Mouse (Mus musculus) adrenal gland, postnatal 25 days (tissue): ENCODE measurements around the gene Paox. TPM values are rescaled to one million over a fixed set of nuclear protein-coding genes. Genes with fewer than 3 reads are reported as not detected.
"Not testable (repeated sequence)": the region's sequence is repeated elsewhere in the genome, so short reads cannot be mapped to it uniquely, and the experiment has no call there.

Experiments used
- DNase-seq: peaks from one replicate; pipeline ENCODE4 v3.0.0; 2021; ENCODE audit warnings: mixed read lengths
- total RNA-seq: library from RNA; stranded (reverse); gene quantifications from 2 replicates; pipeline ENCODE4 v1.2.3, GENCODE M21; 2021

The Paox gene
- total RNA-seq, 1 experiment from 2014 or later = 30.3 TPM

DNA sequence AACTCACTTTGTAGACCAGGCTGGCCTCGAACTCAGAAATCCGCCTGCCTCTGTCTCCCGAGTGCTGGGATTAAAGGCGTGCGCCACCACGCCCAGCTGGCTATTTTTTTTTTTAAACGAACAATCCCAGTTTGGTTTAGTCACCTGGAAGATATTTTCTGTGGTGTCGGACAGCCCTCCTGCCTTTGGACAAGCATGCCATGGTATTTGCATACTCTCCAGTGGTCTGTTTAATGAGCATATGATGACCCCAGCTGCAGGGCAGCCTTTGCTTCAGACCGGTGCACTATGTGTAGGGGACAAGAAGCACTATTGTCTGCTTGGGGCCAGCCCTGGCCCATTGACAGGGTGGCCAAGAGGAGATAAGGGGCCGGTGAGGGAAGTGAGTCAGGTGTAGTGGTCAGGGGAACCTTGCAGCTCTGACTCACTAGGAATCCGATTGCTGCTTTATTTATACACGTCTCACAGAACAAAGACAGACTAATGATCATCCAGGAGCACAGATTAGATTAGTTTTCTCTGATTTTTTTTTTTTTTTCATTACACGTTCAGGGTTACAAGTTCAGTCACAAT lies 5.8 kb downstream of the Paox start:
- DNase-seq = no peak

DNA sequence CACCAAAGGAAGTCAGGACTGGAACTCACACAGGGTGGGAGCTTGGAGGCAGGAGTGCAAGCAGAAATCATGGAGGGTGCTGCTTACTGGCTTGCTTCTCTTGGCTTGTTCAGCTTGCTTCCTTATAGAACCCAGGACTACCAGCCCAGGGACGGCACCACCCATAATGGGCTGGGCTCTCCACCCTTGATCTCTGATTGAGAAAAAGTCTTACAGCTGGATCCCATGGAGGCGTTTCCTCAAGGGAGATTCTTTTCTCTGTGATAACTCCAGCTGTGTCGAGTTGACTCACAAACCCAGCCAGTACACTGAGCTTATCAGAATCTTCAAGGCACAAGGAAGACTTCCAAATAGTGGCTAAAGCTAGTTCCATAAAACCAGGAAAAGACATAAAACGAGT lies 7.2 kb downstream of the Paox start:
- no peak for DNase-seq

DNA sequence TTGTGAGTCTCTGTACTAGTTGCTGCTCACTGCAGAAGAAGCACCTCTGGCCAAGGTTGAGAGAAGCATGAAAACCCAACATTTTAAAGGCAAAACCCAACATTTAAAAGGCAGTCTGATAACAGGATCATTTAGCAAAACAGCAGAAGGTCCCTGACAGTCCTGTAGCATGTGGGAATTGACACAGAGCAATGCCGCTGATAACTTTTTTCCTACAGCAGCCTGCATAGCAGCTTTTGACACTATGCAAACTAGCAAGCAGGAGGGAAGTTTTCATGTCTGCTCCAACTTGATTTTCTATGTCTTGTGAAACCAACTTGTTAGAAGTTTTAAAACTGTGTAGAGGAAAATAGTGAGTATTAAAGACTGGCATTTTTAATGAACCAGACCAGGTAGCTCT lies 8.8 kb downstream of the Paox start:
- DNase-seq = no peak

DNA sequence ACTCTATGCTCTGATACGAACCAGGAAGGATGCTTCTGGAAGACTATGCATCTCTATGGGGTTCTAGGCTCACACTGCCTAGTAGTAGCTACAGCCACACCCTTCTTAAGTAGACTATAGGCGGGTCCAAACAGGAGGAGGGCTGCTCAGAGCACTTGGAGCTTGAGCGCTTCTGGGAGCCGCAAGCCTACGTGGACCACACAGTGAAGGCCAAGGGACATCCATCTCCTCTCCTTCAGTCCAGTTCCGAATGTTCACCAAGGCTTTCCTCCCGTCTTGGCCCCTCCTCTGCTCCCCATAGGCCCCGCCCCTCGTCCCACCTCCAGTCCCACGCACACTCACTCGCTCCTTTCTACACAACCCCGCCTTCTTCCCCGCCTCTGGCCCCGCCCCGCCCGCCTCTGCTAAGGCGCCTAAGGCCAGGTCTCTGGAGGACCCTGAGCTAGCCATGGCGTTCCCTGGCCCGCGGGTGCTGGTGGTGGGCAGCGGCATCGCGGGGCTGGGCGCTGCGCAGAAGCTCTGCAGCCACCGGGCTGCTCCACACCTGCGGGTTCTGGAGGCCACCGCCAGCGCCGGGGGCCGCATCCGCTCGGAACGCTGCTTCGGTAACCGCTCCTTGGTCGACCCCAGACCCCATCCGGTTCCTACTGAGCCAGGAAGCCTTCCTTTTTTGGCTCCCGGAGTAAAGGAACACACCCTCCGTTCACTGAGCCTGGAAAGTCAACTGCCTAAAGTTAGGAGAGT lies 9.9 kb downstream of the Paox start:
- peak; percentile 95 for DNase-seq

DNA sequence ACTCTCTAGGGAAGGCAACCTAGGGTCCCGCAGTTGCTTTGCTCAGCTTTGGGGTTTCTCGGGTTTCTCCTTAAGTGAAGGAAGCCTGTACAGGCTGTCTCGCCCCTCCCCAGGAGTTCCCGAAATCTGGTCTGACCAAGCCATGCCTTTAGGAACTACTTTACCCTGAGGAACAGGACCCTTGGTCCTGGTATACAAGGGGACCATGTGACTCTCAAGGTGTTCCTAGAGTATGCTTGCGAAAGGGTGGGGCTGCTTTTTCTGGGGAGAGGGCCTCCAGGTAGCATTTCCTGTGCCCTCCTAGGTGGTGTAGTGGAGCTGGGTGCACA lies 10.4 kb downstream of the Paox start:
- no peak for DNase-seq

DNA sequence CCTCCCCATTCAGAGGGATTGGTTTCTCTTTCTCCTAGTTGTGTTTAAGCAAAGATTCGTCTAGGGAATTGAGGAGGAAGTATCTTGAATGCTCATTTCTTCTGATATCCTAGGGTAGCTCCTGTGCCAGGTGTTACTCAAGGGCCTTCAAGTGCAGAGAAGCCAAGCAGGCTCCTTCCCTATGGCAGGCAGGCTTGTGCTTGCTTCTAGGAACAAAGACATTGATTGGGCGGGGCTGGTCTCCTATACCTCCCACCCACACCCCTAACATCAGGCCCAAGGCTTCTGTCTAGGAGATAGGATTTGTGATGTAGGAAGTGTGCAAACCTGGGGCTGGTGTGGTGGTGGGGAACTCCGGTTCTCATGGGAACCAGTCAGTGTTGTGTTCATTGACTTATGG lies 11.3 kb downstream of the Paox start:
- DNase-seq = no peak

DNA sequence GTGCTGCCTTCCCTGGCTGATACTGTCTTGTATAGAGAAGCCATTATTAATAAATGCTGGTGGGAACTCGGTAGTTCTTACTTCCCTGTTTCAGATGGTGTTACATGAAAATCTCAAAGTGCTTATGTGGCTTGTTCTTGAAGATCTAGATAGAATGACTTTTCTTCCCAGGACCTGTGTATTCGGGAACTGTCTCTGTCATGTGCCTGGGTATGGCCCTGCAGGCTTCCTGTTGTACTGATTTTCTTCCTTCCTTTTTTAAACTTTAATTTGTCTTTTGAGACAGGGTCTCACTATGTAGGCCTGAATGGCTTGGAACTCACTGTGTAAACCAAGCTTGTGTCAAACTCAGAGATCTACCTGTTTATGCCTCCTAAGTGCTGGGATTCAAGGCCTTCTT lies 12.3 kb downstream of the Paox start:
- no peak for DNase-seq

DNA sequence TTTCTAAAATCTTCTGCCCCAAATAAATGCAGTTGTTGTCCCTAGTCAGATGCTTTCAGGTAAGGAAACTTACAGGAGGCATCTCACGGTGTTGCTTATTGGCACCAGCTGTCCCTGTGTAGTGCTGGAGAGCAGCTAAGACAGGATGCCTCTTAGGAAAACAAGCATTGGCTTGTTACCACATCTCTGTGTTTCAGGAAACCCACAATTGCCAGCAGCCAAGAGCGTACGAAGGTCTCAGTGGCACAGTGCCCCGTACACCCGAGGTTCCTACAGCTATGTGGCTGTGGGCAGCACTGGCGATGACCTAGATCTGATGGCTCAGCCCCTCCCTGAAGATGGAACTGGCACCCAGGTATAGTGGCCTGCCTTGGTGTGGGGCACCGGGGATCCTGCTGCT lies 16.6 kb downstream of the Paox start:
- not testable (repeated sequence) for DNase-seq

DNA sequence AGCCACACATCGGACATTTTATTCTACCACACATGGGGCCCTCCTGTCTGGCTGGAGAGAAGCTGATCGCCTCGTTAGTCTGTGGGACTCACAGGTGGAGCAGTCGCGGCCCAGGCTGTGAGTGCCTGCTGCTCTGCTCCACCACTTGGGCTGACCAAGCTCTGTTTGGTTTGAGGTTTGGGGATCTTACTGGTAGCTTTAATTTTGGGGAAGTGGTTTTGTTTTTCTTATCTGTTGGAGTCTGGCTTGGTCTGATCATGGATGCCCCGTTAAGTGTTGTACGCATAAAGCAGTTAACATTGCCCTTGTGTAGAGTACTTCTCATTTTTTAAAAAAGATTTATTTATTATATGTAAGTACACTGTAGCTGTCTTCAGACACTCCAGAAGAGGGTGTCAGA lies 18.4 kb downstream of the Paox start:
- not testable (repeated sequence) for DNase-seq

DNA sequence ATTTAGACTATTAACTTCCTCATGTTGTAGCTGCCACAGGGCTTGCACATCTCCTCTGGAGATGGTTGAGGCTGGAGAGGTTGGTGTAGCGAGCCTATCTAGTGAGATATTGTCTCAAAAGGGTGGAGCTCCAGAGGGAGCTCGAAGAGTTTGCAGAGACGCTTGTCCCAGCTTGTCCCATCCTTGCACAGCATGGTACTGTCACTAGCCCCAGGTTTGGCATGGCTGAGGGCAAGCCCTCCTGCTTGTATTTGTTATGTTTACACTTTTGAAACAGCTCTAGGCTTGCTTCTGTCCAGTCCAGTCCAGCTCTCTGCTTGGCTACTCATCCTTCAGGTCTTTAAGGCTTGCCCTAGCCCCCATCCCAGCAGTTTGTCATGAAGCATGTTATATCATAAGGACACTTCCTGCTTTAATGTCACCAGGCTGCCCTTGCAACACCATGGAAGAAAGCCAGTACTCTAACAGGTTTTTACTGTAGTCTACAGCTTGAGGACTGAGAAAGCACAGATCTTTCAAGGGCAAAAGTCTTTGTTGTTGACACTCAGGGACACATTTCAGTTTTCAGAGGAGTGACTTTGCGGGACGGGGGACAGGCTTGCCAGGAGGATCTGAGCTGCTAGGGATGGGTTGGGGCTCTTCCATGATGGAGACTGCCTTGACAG lies 19.6 kb downstream of the Paox start:
- DNase-seq = no peak

DNA sequence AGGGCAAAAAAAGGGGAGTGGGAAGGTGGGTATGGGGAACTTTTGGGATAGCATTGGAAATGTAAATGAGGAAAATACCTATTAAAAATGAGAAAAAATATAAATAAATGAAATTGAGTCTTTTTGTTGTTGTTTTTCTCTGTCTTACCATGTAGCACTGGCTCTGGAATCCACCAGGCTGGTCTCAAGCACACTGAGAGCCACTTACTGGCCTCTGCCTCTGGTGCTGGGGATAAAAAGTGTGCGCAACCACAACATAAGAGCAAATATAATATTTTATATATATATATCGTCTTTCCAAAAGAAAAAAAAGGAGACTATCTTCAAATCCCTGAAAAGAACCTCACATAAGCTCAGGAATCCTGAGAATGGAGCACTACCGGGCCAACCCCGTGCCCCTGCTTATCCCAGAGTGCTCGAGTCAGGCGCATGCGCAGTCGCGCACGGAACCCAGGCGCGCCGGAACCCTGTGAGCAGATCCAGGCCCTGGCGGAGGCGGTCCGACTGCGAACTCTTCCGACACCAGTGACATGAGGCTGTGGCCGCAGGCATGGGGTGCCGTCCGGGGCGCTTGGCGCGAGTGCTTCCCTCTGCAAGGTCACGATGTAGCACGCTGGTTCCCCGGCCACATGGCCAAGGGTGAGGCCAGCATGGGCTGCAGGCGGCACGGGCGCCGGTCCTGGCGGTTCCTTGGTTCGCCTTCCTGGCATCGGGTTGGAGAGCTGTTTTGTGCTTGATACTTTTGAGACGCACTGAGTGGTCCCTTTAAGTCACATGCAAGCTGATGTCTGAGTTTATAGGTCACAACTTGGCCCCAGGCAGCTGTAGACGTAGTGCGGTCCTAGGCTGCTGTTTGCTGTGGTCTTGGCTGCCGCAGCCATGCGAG lies 21.8 kb downstream of the Paox start, which contains the start of gene Mtg1:
Gene Mtg1, plus strand, starts transcription at position 430 of the 886 bp plus-strand sequence.
- DNase-seq = peak; percentile 97

DNA sequence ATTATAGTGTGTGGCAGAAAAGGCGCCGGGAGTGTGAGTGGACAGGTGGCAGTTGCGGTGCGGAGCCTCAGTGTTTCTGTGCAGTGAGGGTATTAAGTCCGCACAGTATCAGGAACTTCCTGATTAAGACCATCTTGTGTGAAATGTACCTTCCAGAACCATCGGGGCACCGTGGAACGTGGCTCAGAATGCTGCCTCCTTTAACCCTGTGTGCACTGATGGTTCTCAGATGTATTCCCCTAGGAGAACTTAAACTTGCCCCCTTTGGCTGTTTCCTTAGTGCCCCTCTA lies 22.4 kb downstream of the Paox start:
- no peak for DNase-seq

DNA sequence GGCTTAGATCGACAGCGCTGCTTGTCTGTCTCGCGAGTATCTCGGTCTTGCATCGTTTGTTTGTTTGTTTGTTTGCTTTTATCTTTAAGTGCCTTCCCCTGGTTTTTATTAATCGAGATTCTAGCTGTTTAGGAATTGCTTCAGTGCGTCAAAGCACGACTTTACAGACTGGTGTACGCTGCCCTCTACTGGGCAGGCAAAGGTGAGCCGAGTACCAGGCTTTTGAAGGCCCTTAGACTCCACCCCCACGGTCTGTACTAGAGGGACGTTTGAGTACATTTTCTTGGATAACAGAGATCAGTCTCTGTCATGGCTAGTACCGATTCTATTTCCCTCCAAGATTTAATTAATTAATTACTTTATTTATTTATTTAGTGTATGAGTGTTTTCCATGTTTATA lies 25.8 kb downstream of the Paox start:
- DNase-seq = peak; percentile 68

DNA sequence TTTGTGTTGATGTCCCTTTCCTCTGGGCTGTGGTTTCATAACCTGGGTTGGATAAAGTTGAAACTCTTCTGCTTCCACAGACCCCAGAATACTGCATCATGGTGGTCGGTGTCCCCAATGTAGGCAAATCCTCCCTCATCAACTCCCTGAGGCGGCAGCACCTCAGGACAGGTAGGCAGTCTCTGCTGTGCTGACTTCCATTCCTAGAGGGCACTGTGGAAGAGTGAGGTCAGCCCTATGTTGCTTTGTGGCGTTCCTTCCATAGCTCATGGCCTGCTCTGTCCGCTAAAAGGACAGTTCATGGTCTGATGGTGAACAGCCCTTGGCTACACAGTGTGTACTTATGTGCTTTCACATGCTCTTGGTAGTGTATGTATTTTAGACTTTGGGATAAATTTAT lies 29.0 kb downstream of the Paox start:
- no peak for DNase-seq

DNA sequence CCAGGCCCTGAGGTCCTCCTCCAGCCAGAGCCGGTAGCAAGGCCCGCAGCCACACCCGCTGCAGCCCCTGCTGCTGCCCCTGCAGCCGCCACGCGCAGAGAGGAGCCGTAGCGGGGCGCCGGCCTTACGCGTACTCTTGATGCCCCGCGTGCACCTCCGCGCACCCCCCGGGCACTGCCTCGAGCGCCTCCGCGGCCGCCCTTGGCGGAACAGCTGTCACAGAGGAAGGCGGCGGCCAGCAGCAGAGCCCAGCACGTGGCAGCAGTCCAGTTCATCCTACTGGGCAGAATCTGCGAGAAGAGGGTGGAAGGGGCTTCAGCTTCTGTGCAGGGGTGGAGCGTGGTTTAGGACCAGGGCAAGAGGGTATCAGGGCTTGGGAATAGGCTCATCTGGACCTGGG lies 37.8 kb downstream of the Paox start:
- DNase-seq = peak; percentile 36

DNA sequence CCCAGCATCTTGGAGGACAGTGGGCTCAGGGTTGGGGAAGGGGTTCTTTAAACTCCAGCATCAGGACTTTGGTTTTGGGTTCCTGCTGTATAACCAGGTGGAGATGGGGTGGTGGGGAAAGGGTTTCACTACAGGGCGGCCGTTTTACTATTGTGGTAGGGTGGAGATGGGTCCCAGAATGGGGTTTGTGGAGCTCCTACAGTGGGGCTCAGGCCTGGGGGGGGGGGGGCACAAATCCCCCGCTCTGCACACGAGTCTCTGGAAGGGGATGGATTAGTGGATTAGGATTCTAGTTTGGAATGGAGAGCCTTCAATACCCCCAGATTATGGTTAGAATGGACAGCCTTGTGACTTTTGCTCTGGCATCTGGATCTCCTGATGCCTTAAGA lies 38.2 kb downstream of the Paox start:
- no peak for DNase-seq

DNA sequence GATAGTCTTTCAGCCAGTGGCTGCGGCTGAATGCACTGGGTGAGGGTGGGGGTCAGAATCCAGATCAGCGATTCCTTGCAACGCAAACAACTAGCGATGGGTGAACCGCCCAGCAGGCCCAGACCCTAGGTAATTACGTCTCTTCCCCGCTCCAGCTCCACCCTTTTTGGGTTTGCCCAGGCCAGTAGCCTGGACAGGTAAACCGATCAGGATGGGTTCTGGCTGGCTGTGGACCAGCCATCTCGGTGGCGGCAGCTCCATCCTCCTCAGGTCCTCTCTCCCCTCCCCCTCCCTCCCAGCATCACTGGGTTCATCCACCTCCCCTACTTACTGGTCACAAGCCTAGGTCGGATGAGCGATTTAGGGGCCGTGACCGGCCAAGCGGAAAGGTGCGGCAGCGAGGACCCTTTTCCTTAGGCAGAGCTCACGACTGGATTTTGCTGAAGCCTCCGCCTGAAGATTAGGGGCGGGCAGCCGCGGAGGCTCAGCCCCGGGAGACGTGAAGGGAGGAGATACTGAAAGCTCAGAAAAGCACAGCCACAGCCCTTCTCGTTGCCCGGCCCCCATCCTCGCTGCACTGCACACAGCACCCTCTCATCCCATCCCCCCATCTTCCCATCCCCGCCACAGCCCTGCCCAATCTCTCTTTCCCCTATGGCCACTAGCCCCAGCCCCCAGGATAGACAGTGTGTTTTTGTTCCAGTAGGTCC lies 38.8 kb downstream of the Paox start, which contains the start of gene Sprn:
Gene Sprn, minus strand, starts transcription at position 660 of the 710 bp plus-strand sequence.
- no peak for DNase-seq

DNA sequence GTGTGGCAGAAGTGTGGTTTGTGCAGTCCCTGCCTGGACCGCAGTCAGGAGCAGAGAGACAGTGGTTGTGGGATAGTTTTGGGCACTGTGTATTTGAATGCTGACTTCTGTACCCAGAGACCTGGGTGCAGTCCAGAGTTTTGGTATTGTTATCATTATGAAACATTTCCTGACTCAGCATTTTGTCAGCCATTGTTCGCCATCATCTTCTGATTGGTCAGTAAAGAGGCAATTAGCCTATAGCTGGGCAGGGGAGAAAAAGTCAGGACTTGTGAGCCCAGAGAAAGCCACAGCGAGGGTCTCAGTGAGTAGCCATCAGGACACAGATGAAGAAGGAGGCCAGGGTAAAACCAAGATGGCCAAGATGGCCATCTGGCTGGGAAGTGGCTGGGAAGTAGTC lies 44.8 kb downstream of the Paox start:
- no peak for DNase-seq

DNA sequence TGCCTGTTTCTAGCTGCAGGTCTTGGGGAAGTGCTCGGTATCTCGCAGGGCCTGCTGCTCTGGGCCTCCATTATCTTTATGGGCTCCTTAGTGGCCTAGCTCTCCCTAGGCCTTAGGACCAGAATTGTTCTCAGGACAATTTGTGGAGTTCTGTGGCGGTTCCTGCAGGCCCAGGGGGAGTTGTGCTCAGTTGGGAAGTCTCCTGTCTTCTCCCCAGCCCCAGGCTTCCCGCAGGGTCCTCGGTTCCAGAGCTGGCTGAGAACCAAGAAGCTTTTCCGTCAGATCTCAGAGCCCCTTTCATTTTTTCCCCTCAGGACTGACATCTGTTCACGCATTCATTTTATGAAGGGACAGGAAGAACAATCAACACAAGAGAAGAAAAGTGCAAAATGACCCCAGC lies 49.1 kb downstream of the Paox start, which contains the start of gene Olfr522:
Gene Olfr522, minus strand, starts transcription at position 101 of the 400 bp plus-strand sequence.
- DNase-seq = no peak

DNA sequence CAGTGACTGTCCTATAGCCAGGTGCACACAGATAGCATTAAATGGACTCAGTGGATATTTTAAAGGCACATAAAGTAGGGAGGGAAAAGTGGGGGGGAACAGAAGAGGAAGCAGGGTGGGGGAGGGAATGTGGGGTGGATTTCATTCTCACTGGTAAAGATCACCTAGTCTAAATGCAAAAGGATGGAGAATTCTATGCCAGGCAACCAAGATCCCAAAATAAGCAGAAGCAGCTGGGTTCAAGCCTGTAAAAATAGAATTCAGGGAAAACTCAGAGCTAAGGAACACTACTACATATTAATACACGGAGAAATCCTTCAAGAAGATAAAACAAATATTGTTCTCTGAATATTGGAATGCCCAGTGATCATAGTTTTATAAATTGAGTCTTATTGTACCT lies 52.4 kb downstream of the Paox start:
- DNase-seq = no peak

DNA sequence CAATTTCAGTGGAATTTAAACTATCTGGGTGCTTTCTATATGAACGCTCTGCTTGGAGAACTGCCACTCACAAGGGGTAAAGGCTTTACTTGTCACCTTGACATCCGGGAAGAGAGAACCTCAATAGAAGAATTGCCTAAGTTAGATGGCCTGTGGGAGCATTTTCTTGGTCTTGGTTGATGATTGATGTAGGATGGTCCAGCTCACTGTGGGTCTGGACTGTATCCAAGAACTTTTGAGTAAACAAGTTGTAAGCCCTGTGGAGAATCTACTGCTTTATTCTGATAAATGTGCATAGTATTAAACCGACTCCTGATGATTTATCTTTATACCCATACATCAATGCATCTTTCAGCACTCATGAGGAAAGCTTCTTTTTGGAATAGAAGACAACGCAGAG lies 53.8 kb downstream of the Paox start:
- DNase-seq = no peak

DNA sequence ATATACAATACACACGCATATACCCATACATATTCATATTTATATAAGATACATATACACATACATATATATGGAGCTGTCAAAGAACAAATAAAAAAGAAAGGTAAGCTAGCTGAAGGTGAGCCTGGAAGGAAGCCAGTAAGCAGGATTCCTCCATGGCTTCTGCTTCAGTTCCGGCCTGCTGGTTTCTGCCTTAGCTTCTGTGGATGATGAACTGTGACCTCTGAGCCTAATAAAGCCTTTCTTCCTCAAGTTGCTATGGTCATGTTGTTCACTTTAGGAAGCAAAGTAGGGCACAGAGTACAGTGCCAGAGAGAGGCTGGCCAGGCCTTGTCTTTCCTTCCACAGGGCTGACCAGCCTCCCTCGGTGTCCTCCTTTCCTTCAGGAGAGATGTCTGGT lies 55.3 kb downstream of the Paox start:
- no peak for DNase-seq
